Mouse (Mus musculus) regulatory T cell (primary cell): Measurements from ENCODE around the gene Eif5a.

Experiments
- in situ Hi-C: fragments of 300-600 bp; cut with MboI, MseI; formaldehyde crosslinking; loops from one replicate; pipeline ENCODE4 v1.15.1; 2025; ENCODE audit warnings: high pct_unique_total_duplicates

Gene Eif5a

DNA sequence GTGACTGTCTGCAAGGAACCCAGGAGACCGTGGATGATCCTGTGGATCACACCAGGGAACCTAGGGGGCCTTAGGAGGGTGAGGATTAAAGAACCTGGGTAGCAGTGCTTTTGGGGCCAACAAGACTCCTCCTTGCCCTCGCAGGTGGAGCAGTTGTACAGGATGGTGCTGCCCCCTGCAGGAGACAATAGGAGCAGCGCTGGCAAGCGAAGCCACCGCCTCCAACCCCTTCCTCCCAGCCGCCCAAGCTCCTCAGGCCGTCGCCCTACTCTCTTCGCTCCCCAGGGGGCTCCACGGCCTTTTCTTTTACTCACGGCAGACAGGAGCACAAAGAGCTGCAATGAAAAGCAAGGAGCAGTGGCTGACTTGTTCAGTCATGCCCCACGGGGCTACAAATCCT, 44.9 kb downstream of the Eif5a start:
- in situ Hi-C loops, result no loop called here

DNA sequence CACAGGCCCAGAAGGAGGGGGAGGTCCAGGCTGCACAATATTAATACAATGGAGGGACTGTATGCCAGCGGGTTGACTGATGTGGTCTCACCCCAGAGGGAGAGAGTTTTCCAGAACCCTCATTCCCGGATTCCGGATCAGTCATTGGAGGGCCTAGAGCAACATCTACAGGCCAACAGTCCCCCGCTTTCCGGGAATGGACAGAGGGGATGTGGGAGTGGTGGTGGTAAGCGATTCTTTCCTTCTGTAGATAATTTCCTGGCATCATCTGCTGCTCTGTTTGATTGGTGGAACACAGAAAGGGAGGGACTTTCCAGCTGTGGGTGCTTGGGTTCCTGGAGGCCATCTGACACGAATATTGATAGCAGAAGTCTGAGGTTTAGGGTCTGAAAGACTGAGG, 45.6 kb downstream of the Eif5a start:
- in situ Hi-C loops, result no loop called here

DNA sequence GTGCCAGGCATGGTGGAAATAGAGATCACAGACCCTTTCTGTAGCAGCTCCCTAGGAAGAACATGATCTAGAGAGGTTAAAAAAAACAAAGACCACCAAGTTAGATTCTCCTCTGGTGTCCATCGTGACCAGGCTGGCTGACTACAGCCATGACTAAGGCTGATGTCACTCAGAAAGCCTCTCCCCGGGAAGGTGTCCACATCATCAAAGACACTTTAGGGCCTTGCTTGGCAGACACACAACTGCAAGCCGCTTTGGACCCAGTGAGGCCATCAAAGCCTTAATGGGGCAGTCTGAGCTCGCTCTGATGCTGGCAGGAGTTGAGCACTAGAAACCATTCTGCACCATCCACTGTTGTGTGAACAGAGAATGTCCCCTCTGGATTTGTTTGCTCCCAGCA, 49.3 kb downstream of the Eif5a start:
- in situ Hi-C loops, result no loop called here

DNA sequence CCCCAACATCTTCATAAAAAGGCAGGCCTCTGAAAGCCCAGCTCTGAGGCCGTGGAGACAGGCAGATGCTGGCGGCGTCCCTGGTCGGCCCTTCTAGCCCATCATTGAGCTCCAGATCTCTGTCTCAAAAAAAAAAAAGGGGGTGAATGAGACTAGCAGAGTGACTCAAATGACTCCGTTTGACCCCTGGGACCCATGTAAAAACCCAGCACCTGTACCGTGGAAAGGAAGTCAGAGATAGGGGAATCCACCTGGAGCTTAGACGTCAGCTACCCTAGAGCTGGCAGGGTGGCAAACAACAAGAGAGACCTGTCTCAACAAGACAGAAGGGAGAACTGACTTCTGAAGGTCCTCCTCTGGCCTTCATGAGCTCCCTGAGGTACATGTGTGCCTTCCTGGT, 49.9 kb downstream of the Eif5a start:
- in situ Hi-C loops, result no loop called here

DNA sequence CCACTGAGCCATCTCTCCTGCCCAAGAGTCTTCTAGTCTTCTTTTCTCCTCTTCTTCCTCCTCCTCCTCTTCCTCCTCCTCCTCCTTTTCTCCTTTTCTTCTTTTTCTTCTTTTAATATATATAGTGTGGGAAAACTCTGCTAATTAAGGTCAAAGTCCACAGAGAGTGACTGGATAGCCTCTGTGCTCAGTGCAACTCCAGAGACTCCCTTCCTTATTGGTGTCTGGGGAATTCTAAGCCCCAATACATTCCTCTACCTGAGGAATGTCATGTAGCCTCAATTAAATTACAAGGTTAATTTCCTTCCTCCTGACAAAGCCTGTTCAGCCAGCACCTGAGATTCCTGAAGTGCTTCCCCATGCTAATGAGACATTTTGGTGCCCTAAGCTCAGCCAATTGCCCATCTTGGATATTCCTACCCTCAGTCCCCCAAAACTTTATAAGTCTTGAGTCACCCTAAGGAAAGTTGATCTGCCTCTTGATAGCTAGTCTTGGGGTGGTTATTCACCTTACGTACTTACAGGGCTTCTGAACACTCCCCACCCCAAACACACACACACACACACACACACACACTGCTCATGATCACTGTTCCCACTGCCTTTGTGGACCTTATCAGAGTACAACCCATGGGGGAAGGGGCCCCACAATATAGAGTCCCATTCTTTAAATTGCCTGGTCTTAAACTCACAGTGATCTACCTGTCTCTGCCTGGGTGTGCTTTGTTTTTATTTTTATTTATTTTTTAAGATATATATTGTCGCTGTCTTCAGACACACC, 51.3 kb downstream of the Eif5a start:
- in situ Hi-C loops, result no loop called here

DNA sequence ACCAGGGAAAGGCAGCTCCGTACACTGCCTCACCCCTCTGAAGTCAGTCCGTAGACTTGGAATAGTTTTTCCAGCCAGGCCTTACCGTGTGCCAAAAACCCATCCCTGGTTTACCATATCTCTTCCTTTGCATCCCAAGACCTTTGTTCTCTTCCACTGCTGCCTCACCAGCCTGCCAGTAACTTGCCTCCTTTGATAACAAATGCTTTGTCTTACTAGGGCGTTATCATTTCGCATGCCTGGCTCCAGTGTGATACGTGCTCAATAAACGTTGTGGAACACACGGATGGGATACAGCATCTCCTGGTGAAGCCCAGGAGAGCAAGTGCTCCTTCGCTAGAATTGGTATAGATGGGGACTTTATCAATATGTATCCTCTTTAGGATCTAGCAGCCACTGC, 54.4 kb downstream of the Eif5a start:
- in situ Hi-C loops, result no loop called here
